In genomic region chr3:89800078-89800477, GRCm38 (mm10) we compare ENCODE assay signal across 5 mouse cellular contexts. TPM values are rescaled to one million over a fixed set of nuclear protein-coding genes. Genes with fewer than 3 reads are reported as not detected.
DNase-seq lines count a peak whose midpoint lies in the region; TF ChIP-seq lines count a peak whose summit lies in the region.
"Not testable (repeated sequence)": the region's sequence is repeated elsewhere in the genome, so short reads cannot be mapped to it uniquely, and the experiment has no call there.
"Had no signal": no experiment of that assay in that cellular context is flagged by ENCODE, and none has a peak within 500 bp of the region (broad histone marks: within the 10 kb centered on the region; RNA-seq: fewer than 3 reads in every experiment).

No protein-coding gene starts in this region.

- not testable (repeated sequence) for H3K36me3 ChIP-seq in ES-Bruce4 (ENCODE audit: control insufficient read depth, insufficient read depth, low read length, poor library complexity, severe bottlenecking); ES-E14 (ENCODE audit: control insufficient read depth, insufficient read depth, low read length, poor library complexity, severe bottlenecking)

- not testable (repeated sequence) for TF ChIP-seq EP300 in ES-Bruce4 (IDR thresholded peaks at IDR 0.05; ENCODE audit: insufficient read depth, low read depth, low read length)

- not testable (repeated sequence) for H3K4me3 ChIP-seq in ES-Bruce4 (ENCODE audit: low read depth, low read length)
- H3K4me3 ChIP-seq in ES-E14 (ENCODE audit: insufficient read depth in 1 of 2, low read depth in 1 of 2, low read length in 2 of 2, poor library complexity in 1 of 2, severe bottlenecking in 1 of 2), result peak overlapping the region; percentile 31 to 70; a peak in 3 of 4 replicates

- peak overlapping the region; percentile 93 for H3K27ac ChIP-seq in ES-Bruce4 (ENCODE audit: insufficient read depth, low read length)
- H3K27ac ChIP-seq in ES-E14 (ENCODE audit: insufficient read depth, low read depth, low read length, poor library complexity, severe bottlenecking), result peak overlapping the region; percentile 100; the same call in 1 of the 2 replicates

- DNase-seq in ES-E14 (ENCODE audit: low read depth, low spot score), result peak; percentile 70
- peak; percentile 67 for DNase-seq in WW6 (ENCODE audit: low read depth, low spot score)
- peak; percentile 4 for DNase-seq in heart, adult 11 months

- TF ChIP-seq POLR2A in ES-Bruce4 (IDR thresholded peaks at IDR 0.05; ENCODE audit: insufficient read depth, low read length), result not testable (repeated sequence)

- H3K9me3 ChIP-seq in ES-Bruce4 (replicated peaks; ENCODE audit: control insufficient read depth, insufficient read depth, low read length, poor library complexity, severe bottlenecking); ES-E14 (ENCODE audit: control insufficient read depth, insufficient read depth, low read depth, low read length): not testable (repeated sequence)

- not testable (repeated sequence) for H3K27me3 ChIP-seq in ES-Bruce4 (ENCODE audit: control insufficient read depth, insufficient read depth, low read length, poor library complexity, severe bottlenecking)

- H3K4me1 ChIP-seq in ES-Bruce4 (ENCODE audit: control insufficient read depth, insufficient read depth, low read length), result not testable (repeated sequence)
- peaks cover 13 to 37% of the 10 kb centered on the region in 2 experiments for H3K4me1 ChIP-seq in ES-E14 (ENCODE audit: control insufficient read depth in 2 of 2, insufficient read depth in 2 of 2, low read length in 2 of 2, poor library complexity in 1 of 2)

- H3K9ac ChIP-seq in ES-Bruce4 (ENCODE audit: low read depth, poor library complexity, severe bottlenecking); ES-E14 (ENCODE audit: insufficient read depth, low read depth, low read length, poor library complexity, severe bottlenecking): not testable (repeated sequence)

- in situ Hi-C loops in ES-E14 (cut with MboI; ENCODE audit: low sequenced_read_pairs in 2 of 2, unreplicated experiment in 2 of 2), result not testable (repeated sequence)

- not testable (repeated sequence) for TF ChIP-seq CTCF in ES-Bruce4 (IDR thresholded peaks at IDR 0.05; ENCODE audit: low read depth, low read length)

RNA-seq across cellular contexts. Expression of gene Ube2q1, which starts 26.7 kb away (rescaled TPM):
- polyA plus RNA-seq in ES-Bruce4 (2011; ENCODE audit: insufficient read depth, insufficient read length, low read depth, missing spikeins), result 86.8 and 104 TPM in 2 replicates
- 45.2 and 47.6 TPM in 2 replicates for total RNA-seq in ES-E14 (2012; rRNA removed)

RNA-seq across cellular contexts. Expression of gene She, which starts 31.1 kb away (rescaled TPM):
- 4.2 and 4.4 TPM in 2 replicates for polyA plus RNA-seq in ES-Bruce4 (2011; ENCODE audit: insufficient read depth, insufficient read length, low read depth, missing spikeins)
- total RNA-seq in ES-E14 (2012; rRNA removed), result 2.0 and 2.6 TPM in 2 replicates
- polyA plus RNA-seq: C2C12 had no signal

RNA-seq across cellular contexts. Expression of gene Chrnb2, which starts 35.6 kb away (rescaled TPM):
- polyA plus RNA-seq in ES-Bruce4 (2011; ENCODE audit: insufficient read depth, insufficient read length, low read depth, missing spikeins), result 0.67 and 0.68 TPM in 2 replicates
- 0.67 and 2.1 TPM in 2 replicates for total RNA-seq in ES-E14 (2012; rRNA removed)

Comparison
In these comparisons a context has a peak if more than half of its experiments do, and no peak if none do; other contexts are left out.
1. DNase-seq: peak in every context shown above with its lines; median percentile 70 in ES-E14; 67 in WW6; 4 in heart, adult 11 months.